Mouse (Mus musculus): ENCODE measurements around the gene Fam217a. TPM values are rescaled to one million over a fixed set of nuclear protein-coding genes. Genes with fewer than 3 reads are reported as not detected.
"Not testable (repeated sequence)": the region's sequence is repeated elsewhere in the genome, so short reads cannot be mapped to it uniquely, and the experiment has no call there.

Fam217a gene
- polyA plus RNA-seq, 1 experiment from 2014 or later, result 1.0 TPM

DNA sequence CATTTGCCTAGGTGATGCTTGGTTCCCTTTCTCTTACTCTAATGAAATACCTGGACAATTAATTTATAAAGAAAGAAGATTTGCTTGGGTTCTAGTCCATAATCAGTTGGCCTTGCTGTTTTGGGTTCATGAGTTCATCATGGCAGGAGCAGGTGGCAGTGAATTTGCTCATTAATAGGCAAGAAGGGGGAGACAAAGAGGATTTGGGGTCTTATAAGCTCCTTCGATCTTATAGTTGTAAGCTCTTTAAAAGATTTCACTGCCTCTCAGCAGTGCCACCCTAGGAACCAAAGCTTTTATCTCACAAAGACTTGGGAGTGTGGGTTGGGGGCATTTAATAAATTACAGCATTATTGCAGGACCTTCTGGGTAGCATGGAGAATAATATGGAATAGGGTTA lies 31.2 kb downstream of the Fam217a start:
- H3K36me3 ChIP-seq (ENCODE audit: control insufficient read depth, insufficient read depth, low read length), result peaks cover 99% of the 10 kb centered on the region
- no peak for ATAC-seq (replicated peaks; ENCODE audit: low FRiP score, low TSS enrichment, low read depth)
- H3K4me3 ChIP-seq (ENCODE audit: low read depth, low read length), result no peak overlapping the region
- no peaks in the 10 kb centered on the region for H3K9me3 ChIP-seq (ENCODE audit: control insufficient read depth, low read length)
- WGBS, result 93% methylated on average over 1 of the region's 1 CpGs
- DNase-seq (ENCODE audit: low spot score), result no peak
- no peak overlapping the region for H3K9ac ChIP-seq (ENCODE audit: low read length)
- H3K27ac ChIP-seq (ENCODE audit: low read depth), result no peak overlapping the region
- no peaks in the 10 kb centered on the region for H3K27me3 ChIP-seq (replicated peaks; ENCODE audit: control insufficient read depth, insufficient read depth, low read length)
- no peak overlapping the region for H3K4me2 ChIP-seq (ENCODE audit: low read length)
- H3K4me1 ChIP-seq (replicated peaks; ENCODE audit: control insufficient read depth, insufficient read depth, low read length), result no peaks in the 10 kb centered on the region

DNA sequence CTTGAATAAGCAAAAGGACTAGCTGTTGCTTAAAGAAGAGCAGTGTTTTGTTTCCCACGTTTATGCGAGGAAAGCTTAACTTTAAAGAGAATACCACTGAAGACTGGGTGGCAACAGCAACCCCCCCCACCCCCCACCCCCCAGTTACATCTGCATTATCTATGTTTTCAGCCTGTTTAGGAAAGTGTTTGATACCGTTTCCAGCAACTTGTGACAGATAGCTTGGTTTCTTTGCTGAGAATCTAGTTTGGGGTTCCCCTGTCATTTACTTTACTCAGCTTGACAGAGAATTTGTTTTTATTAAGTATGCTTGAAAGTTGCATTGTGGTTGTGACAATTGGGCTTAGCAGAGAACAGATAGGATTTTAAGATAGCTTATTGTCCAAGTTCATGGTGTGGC lies 47.6 kb downstream of the Fam217a start:
- Histone ChIP-seq H3K4me3 (ENCODE audit: low read depth, low read length) (peak overlapping the region; percentile 96), H3K4me2 (ENCODE audit: low read length) (peak overlapping the region; percentile 92), H3K9ac (ENCODE audit: low read length) (peak overlapping the region; percentile 97), H3K9me3 (ENCODE audit: control insufficient read depth, low read length) (no peaks in the 10 kb centered on the region), H3K36me3 (ENCODE audit: control insufficient read depth, insufficient read depth, low read length) (no peaks in the 10 kb centered on the region), H3K27me3 (replicated peaks; ENCODE audit: control insufficient read depth, insufficient read depth, low read length) (no peaks in the 10 kb centered on the region), H3K4me1 (replicated peaks; ENCODE audit: control insufficient read depth, insufficient read depth, low read length) (peaks cover 12% of the 10 kb centered on the region), H3K27ac (ENCODE audit: low read depth) (no peak overlapping the region)
- no peak for ATAC-seq (replicated peaks; ENCODE audit: low FRiP score, low TSS enrichment, low read depth)
- WGBS, result 8% methylated on average over 3 of the region's 3 CpGs
- no peak for DNase-seq (ENCODE audit: low spot score)

DNA sequence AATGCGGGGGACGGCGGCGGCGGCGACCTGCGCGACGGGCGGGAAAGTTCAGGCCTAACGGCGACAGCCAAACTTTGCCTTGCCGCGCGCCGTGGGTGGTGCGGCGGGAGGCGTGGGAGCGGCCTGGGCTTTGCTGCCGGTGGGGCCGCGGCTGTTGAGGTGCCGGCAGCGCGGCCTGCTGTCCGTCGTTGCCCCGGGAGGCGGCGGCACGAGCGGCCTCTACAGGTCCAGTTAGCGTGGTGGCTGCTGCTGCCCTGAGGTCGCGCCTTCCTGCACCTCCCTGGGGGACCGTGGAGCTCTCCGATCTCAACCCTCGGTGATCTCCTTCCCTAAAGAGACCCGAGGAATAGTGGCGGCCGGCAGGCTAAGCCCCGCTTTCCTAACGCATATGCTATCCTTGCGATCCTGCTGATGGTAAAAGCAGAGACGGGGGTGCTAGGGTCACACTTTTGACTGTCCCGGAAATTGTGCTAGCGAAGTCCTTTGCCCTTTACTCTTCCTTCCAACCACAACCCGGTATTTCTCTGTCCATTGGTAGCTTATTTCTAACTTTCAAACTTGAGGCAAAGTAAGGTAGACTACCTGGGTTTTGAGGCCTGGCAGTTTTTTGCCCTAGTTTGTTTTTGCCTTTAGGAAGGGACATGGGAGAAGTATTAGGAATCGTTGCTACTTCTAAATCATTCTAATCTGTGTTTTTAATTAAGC lies 48.2 kb downstream of the Fam217a start:
- H3K9me3 ChIP-seq (ENCODE audit: control insufficient read depth, low read length), result no peaks in the 10 kb centered on the region
- H3K36me3 ChIP-seq (ENCODE audit: control insufficient read depth, insufficient read depth, low read length), result no peaks in the 10 kb centered on the region
- 1% methylated on average over 48 of the region's 50 CpGs for WGBS
- H3K4me3 ChIP-seq (ENCODE audit: low read depth, low read length), result peak overlapping the region; percentile 96
- peaks cover 12% of the 10 kb centered on the region for H3K4me1 ChIP-seq (replicated peaks; ENCODE audit: control insufficient read depth, insufficient read depth, low read length)
- peak overlapping the region; percentile 97 for H3K9ac ChIP-seq (ENCODE audit: low read length)
- peak overlapping the region; percentile 92 for H3K4me2 ChIP-seq (ENCODE audit: low read length)
- peak overlapping the region; percentile 97 for H3K27ac ChIP-seq (ENCODE audit: low read depth)
- DNase-seq (ENCODE audit: low spot score), result no peak
- ATAC-seq (replicated peaks; ENCODE audit: low FRiP score, low TSS enrichment, low read depth), result peak; percentile 36
- no peaks in the 10 kb centered on the region for H3K27me3 ChIP-seq (replicated peaks; ENCODE audit: control insufficient read depth, insufficient read depth, low read length)

DNA sequence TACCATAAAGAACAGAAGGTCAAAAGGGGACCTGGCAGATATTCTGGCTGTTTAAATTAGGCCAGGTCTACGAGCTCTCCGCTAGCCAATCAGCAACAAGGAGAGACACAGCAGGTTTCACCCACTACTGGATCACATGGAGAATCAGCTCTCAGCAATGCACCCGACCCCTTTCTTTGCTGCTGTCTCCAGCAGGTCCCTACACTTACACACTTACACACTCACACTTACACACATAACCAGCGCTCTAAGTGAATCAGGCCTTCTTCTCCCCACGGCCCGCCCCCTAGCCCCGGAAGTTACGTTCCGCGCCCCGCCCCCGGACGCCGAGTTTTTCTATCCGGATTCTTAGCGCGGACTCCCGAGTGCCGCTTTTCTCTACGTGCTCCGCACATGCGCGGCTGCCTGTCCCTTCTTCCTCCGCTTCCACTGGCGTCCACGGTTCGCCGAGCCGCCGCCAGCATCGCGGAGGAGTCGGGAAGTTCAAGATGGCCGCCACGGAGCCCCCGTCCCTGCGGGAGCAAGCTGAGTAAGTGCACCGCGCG lies 48.9 kb downstream of the Fam217a start, which contains the start of gene Prpf4b:
Gene Prpf4b (plus strand): TSS at position 137 of the 545 bp plus-strand sequence.
- no peaks in the 10 kb centered on the region for H3K9me3 ChIP-seq (ENCODE audit: control insufficient read depth, low read length)
- ATAC-seq (replicated peaks; ENCODE audit: low FRiP score, low TSS enrichment, low read depth) (peak; percentile 77), DNase-seq (ENCODE audit: low spot score) (peak; percentile 96)
- H3K4me2 ChIP-seq (ENCODE audit: low read length), result peak within 1 kb of the TSS; percentile 92
- under 1% methylated on average over 40 of the region's 40 CpGs for WGBS
- H3K9ac ChIP-seq (ENCODE audit: low read length), result peak within 1 kb of the TSS; percentile 97
- H3K27me3 ChIP-seq (replicated peaks; ENCODE audit: control insufficient read depth, insufficient read depth, low read length), result no peaks in the 10 kb centered on the region
- H3K36me3 ChIP-seq (ENCODE audit: control insufficient read depth, insufficient read depth, low read length), result no peaks in the 10 kb centered on the region
- peak within 1 kb of the TSS; percentile 97 for H3K27ac ChIP-seq (ENCODE audit: low read depth)
- H3K4me3 ChIP-seq (ENCODE audit: low read depth, low read length), result peak within 1 kb of the TSS; percentile 96
- peaks cover 12% of the 10 kb centered on the region for H3K4me1 ChIP-seq (replicated peaks; ENCODE audit: control insufficient read depth, insufficient read depth, low read length)

DNA sequence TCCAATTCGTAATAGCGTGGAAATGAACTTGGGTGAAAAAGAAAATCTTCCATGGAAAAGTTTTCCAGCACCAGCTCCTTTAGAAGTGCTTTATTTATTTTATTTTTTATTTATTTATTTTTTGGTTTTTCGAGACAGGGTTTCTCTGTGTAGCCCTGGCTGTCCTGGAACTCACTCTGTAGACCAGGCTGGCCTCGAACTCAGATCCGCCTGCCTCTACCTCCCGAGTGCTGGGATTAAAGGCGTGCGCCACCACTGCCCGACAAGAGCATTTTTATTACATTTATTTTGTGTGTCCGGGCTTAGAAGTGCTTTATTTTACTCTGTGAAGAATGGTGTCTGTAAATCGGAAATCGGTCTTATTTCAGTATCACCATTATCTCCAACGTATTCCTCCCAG lies 49.4 kb downstream of the Fam217a start:
- Histone ChIP-seq H3K27ac (ENCODE audit: low read depth) (peak overlapping the region; percentile 97), H3K4me2 (ENCODE audit: low read length) (peak overlapping the region; percentile 92), H3K4me1 (replicated peaks; ENCODE audit: control insufficient read depth, insufficient read depth, low read length) (peaks cover 12% of the 10 kb centered on the region), H3K9ac (ENCODE audit: low read length) (peak overlapping the region; percentile 97), H3K4me3 (ENCODE audit: low read depth, low read length) (peak overlapping the region; percentile 96)
- not testable (repeated sequence) for H3K9me3 ChIP-seq (ENCODE audit: control insufficient read depth, low read length); H3K36me3 ChIP-seq (ENCODE audit: control insufficient read depth, insufficient read depth, low read length); H3K27me3 ChIP-seq (replicated peaks; ENCODE audit: control insufficient read depth, insufficient read depth, low read length); DNase-seq (ENCODE audit: low spot score)
- ATAC-seq (replicated peaks; ENCODE audit: low FRiP score, low TSS enrichment, low read depth), result peak; percentile 25; the same call in 1 of the 2 replicates
- 15% methylated on average over 13 of the region's 13 CpGs for WGBS

DNA sequence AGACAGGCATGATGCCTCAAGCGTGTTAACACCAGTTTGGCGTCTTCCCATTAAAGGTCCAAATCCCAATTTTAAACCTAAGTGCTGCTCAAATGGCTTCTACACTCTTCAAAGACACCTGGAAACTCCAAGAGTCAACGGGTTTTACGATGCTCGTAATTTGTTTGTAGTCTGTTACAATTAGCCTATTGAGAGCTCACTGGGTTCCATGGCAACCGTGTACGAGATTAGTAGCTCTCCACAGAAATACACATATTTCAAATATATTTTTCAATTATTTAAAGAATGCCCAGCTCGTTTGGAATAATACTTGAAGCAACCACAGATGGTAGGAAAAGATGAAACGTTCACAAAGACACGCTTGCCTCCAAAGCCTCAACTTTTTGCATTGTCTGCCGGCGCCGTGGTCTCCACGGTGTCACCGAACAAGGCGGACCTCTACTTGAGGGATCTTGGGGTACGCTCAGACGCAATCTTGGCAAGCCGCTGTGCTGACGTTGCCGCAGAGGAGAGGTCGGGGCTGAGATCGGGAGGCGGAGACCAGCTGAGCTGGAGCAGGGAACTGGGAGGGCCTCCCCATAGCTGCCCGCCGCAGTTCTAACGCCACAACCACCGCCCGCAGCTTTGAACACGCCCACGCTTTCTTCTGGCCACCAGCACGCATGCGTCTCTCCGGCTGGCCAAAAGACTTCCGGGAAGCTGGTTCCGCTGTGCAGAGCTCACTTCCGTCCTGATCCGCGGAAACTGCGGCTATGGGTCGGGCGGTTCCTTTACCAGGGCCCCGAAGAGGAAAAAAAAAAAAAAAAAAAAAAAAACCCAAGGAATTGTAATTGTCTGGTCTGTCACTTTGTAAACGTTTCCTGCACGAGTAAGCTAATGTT lies 50.1 kb downstream of the Fam217a start:
- H3K4me1 ChIP-seq (replicated peaks; ENCODE audit: control insufficient read depth, insufficient read depth, low read length), result peaks cover 12% of the 10 kb centered on the region
- peak; percentile 90 for DNase-seq (ENCODE audit: low spot score)
- no peaks in the 10 kb centered on the region for H3K27me3 ChIP-seq (replicated peaks; ENCODE audit: control insufficient read depth, insufficient read depth, low read length)
- H3K9ac ChIP-seq (ENCODE audit: low read length), result peak overlapping the region; percentile 58
- H3K4me3 ChIP-seq (ENCODE audit: low read depth, low read length), result peak overlapping the region; percentile 96
- no peaks in the 10 kb centered on the region for H3K9me3 ChIP-seq (ENCODE audit: control insufficient read depth, low read length)
- H3K27ac ChIP-seq (ENCODE audit: low read depth), result peak overlapping the region; percentile 97
- 2% methylated on average over 45 of the region's 45 CpGs for WGBS
- peak; percentile 91 for ATAC-seq (replicated peaks; ENCODE audit: low FRiP score, low TSS enrichment, low read depth)
- H3K36me3 ChIP-seq (ENCODE audit: control insufficient read depth, insufficient read depth, low read length), result no peaks in the 10 kb centered on the region
- peak overlapping the region; percentile 92 for H3K4me2 ChIP-seq (ENCODE audit: low read length)

DNA sequence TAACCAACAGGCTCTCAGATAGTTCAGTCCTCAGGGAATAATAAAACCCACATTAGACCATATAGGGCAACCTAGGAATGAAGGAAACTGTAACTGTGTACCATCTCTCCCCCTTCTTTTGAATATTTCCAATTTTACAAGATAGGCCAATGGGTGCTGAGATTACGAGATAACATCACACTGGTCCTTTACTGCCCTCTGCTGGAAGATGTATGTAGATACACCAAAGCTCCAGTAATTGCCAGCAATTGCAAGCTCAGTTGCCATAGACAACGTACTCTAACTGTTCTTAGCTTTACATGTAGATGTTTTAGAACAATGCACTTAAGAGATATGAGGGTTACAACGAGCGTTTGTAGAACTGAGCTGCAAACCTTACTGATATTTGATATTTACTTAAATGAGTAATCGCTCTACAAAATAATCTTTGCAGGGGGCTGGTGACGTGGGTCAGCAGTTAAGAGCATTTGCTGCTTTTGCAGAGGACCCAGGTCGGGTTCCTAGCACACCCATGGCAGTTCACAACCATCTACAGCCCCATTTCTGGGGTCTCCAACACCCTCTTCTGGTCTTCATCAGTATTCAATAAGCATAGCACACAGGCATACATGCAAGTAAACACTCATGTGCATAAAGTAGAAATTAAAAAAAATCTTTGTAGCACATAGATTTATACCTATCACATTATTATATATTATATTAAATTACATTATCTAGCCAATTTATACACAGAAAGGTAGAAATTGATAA lies 59.5 kb downstream of the Fam217a start:
- Histone ChIP-seq H3K9ac (ENCODE audit: low read length) (no peak overlapping the region), H3K4me1 (replicated peaks; ENCODE audit: control insufficient read depth, insufficient read depth, low read length) (no peaks in the 10 kb centered on the region), H3K27me3 (replicated peaks; ENCODE audit: control insufficient read depth, insufficient read depth, low read length) (no peaks in the 10 kb centered on the region), H3K36me3 (ENCODE audit: control insufficient read depth, insufficient read depth, low read length) (no peaks in the 10 kb centered on the region), H3K4me2 (ENCODE audit: low read length) (no peak overlapping the region), H3K9me3 (ENCODE audit: control insufficient read depth, low read length) (no peaks in the 10 kb centered on the region), H3K4me3 (ENCODE audit: low read depth, low read length) (no peak overlapping the region), H3K27ac (ENCODE audit: low read depth) (no peak overlapping the region)
- ATAC-seq (replicated peaks; ENCODE audit: low FRiP score, low TSS enrichment, low read depth) (no peak), DNase-seq (ENCODE audit: low spot score) (no peak)
- WGBS, result 44% methylated on average over 7 of the region's 7 CpGs

DNA sequence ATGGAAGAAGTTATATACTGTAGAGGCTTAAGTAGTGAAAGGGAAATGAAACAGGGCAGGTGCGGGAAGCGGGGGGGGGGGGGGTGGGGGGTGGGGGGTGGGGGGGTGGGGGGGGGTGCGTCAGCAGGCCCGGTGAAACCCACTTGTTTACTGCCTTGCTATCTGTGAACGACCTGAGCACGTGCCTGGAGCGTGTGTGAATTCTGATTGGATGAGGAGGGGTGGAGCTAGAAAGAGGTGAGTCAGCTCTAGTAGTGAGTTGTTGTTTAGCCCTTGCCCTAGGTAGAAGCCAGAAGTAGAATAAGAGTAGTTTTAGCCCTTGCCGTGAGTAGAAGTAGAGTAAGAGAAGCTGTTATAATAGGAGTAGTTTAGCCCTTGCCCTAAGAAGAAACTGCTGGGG lies 62.9 kb downstream of the Fam217a start:
- not testable (repeated sequence) for H3K9me3 ChIP-seq (ENCODE audit: control insufficient read depth, low read length); H3K9ac ChIP-seq (ENCODE audit: low read length); H3K4me2 ChIP-seq (ENCODE audit: low read length); H3K27me3 ChIP-seq (replicated peaks; ENCODE audit: control insufficient read depth, insufficient read depth, low read length); H3K36me3 ChIP-seq (ENCODE audit: control insufficient read depth, insufficient read depth, low read length); H3K27ac ChIP-seq (ENCODE audit: low read depth); ATAC-seq (replicated peaks; ENCODE audit: low FRiP score, low TSS enrichment, low read depth); H3K4me1 ChIP-seq (replicated peaks; ENCODE audit: control insufficient read depth, insufficient read depth, low read length); H3K4me3 ChIP-seq (ENCODE audit: low read depth, low read length); DNase-seq (ENCODE audit: low spot score)
- WGBS, result 57% methylated on average over 7 of the region's 8 CpGs
